Mouse (Mus musculus) kidney, adult 9 months (tissue): ENCODE measurements around the gene Lrrc38.

Experiments used
- DNase-seq: peaks from one replicate; pipeline ENCODE4 v3.0.0; 2022

Gene Lrrc38

DNA sequence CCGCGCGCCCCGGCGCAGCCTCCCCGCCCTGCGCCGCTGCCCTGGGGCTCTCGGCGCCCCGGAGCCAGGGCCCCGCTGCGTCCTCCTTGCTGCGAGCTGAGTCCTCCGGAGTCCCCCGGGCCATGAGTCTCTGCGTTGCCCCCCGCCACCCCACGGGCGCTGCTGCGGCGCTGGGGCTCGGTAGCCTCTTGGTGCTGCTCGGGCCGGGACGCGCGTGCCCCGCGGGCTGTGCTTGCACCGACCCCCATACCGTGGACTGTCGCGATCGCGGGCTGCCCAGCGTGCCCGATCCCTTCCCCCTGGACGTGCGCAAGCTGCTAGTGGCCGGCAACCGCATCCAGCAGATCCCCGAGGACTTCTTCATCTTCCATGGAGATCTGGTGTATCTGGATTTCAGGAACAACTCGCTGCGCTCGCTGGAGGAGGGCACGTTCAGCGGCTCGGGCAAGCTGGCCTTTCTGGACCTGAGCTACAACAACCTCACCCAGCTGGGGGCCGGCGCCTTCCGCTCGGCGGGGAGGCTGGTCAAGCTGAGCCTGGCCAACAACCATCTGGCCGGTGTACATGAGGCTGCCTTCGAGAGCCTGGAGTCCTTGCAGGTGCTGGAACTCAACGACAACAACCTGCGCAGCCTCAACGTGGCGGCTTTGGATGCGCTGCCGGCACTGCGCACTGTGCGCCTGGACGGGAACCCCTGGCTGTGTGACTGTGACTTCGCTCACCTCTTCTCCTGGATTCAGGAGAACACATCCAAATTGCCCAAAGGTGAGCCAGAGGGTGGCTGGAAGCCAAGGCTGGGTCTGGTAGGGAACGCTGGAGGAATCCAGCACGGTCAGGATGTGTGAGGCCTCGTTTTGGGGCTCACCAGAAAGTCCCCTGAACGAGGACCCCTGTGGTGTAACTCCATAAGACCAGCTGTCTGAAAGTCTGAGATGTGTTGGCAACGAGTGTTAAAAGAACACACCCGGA lies 774 bp downstream of the Lrrc38 start:
- no peak for DNase-seq

DNA sequence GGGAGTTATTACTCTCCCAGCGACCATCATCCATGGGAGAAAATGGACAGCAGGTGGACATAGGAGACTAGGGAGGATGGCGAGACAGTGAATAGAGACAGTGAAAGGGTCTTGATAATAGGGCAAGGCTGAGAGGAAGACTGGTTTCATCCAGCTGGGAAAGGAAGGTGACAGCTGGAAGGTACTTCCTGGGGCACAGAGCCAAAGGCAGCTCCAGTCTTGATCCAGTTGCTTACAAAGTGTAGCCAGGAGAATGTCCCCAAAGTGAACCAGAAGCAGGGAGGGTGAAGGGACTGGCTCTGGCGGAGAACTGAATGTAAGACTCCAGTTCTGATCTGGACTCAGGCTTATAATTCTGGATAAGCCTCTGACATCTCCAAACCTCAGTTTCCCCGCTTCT lies 2.7 kb downstream of the Lrrc38 start:
- DNase-seq = no peak

DNA sequence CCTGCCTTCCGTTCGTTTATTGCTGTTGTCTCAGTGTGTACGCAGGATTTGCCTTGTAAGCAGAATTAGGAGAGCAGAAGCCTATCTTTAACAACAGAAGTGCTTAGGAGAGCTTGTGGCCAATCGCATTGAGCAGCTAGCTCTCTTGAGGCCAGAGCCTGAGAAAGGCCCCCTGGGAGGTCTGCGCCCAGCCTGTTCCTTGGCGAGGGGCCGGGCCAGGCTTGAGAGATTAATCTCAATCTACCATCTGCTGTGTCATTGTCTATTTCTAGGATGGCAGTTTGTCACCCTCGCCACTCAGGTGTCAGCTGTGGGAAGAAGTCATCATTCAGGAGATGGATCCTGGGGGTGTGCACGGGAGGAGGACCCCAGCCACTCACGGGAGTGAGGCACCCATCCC lies 12.0 kb downstream of the Lrrc38 start:
- DNase-seq = no peak

- no peak for DNase-seq
These were observed 17.0 kb downstream of the Lrrc38 start for GRCm38 (mm10) chr4:143366415-143367041.

DNA sequence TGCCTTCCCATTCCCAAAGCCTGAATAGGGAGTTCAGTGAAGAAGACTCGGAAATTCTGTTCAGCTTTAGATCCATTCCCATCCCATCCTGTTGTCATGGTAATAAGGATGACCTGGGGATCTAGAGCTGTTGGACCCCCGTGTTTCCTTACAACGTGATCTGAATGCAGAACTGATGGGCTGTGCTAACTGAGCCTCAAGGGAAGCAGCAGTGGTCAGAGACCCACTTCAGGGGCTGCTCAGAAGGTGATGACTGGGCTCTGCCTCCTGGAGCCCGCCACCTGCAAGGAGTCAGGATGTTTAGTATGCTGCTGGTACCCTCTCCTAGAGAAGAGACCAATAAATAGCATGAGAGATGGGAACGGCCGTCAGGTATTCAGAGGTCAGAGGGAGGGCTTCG lies 29.9 kb downstream of the Lrrc38 start:
- no peak for DNase-seq

DNA sequence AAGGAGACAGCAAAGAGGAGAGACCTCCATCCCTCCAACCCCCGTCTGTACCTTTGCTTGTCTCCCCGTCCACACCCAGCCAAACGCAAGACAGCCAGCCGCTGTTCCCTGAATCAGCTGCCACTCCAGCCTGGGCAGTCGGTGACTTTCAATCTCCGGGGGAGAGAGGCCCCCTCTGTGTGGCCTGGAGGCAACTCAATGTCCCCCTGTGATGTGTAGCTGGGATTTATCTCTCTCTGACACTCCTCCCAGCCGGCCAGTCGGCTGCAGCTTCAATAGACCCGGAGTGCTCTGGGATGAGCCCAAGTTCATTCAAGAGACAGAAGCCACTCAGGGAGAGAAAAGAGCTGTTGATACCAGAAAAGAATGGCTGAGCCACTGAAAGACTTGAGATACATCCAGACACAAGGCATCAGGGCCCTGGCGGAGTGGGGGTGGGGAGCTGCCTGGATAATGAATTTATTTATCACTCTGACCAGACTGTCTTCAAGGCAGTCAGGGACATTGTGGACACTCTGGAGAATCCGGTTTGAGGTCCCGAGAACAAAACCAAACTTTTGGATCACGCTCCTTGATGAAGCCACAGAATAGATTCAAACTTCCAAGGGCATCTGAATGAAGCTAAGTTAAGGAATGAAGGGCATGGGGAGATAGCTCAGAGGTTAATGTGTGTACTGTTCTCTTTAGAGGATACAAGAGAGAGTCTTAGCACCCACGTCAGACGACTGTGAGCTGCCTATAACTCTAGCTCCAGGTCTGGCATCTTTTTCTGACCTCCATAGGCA lies 30.6 kb downstream of the Lrrc38 start:
- DNase-seq = no peak

- peak; percentile 20 for DNase-seq
These were observed 31.1 kb downstream of the Lrrc38 start for GRCm38 (mm10) chr4:143380716-143381004.

DNA sequence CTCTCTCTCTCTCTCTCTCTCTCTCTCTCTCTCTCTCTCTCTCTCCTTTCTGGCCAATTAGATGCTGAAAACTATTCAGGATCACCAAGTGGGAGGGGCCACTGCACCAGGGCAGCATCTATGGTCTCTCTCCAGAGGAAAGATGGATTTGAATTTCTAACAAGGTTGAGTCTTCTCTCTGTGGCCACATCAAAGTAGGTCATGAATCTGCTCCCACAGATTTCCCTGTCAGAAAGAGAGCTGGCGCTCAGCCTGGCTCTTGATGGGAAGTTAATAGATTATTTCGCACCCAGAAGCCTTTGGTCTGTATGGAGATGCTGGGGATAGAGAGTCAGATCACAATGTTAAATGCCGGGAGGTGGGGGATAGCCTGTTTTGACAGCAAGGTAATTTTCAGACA lies 32.6 kb downstream of the Lrrc38 start:
- no peak for DNase-seq

GRCm38 (mm10) chr4:143383646-143384045 lies 34.1 kb downstream of the Lrrc38 start:
- no peak for DNase-seq

DNA sequence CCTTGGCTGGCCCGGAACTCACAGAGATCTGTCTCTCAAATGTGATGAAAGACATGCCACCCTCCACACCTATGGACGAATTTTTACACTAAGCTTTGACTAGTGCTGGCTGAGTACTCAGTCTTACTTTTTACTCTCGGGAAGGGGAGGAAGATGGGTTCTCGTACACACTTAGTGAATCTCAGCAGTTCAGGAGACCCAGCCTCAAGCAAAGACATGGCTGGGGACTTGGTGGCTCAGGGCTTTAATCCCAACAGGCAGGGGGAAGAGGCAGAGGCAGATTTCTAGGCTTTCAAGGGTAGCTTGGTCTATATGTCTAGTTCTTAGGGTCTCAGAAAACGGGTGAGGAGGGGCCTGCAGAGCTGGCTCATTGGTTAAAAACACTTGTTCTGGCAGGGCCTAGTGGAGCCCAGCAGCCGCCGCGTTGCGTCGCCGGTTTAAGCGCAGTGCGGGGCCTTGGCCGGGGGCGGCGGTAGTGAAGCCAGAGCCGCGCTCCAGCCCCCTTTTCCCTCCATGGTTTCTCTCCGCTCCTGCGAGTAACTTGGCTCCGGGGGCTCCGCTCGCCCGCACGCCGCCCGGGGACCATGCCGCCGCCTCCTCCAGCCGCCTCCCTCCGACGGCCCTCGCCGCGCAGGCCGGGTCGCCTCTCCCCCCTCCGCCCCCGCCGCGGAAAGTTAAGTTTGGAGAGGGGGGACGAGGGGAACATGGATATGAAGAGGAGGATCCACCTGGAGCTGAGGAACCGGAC lies 39.6 kb downstream of the Lrrc38 start:
- peak; percentile 16 for DNase-seq

- DNase-seq = no peak
These were observed 44.6 kb downstream of the Lrrc38 start, which contains the start of gene Pramel1 for GRCm38 (mm10) chr4:143394181-143394580. Pramel1 (plus strand) TSS chr4:143394428.

- DNase-seq = peak; percentile 13
These were observed 62.1 kb downstream of the Lrrc38 start for GRCm38 (mm10) chr4:143411566-143412218.

DNA sequence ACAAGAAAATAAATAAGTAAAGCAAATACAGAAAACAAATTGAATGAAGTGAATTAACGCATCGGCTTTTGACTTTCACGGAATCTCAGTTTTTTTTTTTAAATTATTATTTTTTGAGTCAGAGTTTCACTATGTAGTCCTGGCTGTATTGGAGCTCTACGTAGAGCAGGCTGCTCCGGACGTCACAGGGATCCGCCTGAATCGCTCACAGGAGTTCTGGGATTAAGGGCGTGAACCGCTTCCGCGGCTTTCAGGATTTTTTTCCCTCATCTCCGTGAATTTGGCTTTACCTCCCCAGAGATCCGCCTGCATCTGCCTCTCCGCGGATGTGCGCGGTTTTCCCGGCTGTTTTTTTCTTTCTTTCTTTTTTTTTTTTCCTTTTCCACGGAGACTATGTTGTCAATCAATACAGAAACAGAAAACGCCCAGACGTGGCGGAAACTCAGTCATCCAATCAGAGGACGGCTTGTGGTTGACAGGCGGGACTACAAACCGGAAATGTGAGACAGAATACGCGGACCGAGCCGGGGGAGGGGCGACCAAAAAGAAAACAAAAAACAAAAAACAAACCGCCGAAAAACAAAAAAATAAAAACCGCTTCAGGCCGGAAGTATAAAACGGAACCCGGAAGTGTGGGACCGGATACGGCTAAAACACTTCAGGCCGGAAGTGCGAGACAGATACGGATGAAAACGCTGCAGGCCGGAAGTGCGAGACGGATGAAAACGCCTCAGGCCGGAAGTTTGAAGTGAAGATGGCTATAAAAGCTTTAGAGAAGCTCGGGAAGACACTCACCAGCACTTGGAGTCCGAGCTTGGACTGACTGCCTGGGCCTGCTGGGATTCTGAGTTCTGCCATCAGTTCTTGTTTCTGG lies 62.9 kb downstream of the Lrrc38 start, which contains the start of gene Pramef8:
Gene Pramef8, plus strand, starts transcription at position 208 of the 874 bp plus-strand sequence.
- DNase-seq = peak; percentile 96

DNA sequence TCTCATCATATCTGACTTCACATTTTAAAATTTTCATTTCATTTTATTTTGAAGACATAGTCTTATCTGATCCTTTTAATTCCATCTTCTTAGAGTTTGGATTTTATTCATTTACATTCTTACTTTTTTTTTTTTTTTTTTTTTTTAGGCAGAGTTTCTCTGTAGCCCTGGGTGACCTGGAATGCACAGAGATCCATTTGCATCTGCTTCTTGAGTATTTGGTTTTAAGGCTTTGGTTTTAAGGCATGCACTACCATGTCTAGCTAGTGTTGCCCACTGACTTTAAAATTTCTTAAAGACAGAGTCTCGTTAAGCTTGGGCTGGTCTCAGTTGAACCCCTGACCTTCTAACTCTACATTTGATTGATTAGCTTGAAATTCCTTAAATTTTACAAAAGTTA lies 64.1 kb downstream of the Lrrc38 start:
- no peak for DNase-seq

- no peak for DNase-seq
These were observed 64.6 kb downstream of the Lrrc38 start for GRCm38 (mm10) chr4:143414121-143414520.
